Mouse (Mus musculus): ENCODE measurements at regions not wholly inside any gene's neighbourhood (a gene's known extent, or its start where the extent isn't known, plus 50 kb on each side); places are given as distances from the start of the nearest gene placed in this dataset.
A peak's percentile ranks its signal among the peaks of the same experiment; 100 is the strongest.

- intact Hi-C loops (cut with DNase I) = loop anchor here (10.0 kb wide), 1 partner anchor 617 kb away; no protein-coding TSS in a partner anchor
- DNase-seq (ENCODE audit: low spot score) = no peak
Measured at GRCm38 (mm10) chr16:77537351-77537750, 64.5 kb downstream of the Gm11146 start.

- intact Hi-C loops (cut with DNase I) = loop anchor here (10.0 kb wide), 1 partner anchor 618 kb away; no protein-coding TSS in a partner anchor
- no peak for DNase-seq (ENCODE audit: low spot score)
Measured at GRCm38 (mm10) chr16:77536746-77537145, 65.1 kb downstream of the Gm11146 start.

- intact Hi-C loops (cut with DNase I) = loop anchor here (10.0 kb wide), 1 partner anchor 618 kb away; no protein-coding TSS in a partner anchor
- no peak for DNase-seq (ENCODE audit: low spot score)
Measured at GRCm38 (mm10) chr16:77536314-77536713, 65.6 kb downstream of the Gm11146 start.

GRCm38 (mm10) chr16:77535021-77535420 lies 66.9 kb downstream of the Gm11146 start:
- intact Hi-C loops (cut with DNase I) = loop anchor here (10.0 kb wide), 1 partner anchor 620 kb away; no protein-coding TSS in a partner anchor
- DNase-seq (ENCODE audit: low spot score) = no peak

- intact Hi-C loops (cut with DNase I) = loop anchor here (10.0 kb wide), 1 partner anchor 623 kb away; no protein-coding TSS in a partner anchor
- no peak for DNase-seq (ENCODE audit: low spot score)
Measured at GRCm38 (mm10) chr16:77531596-77531995, 70.3 kb downstream of the Gm11146 start.

GRCm38 (mm10) chr16:77527951-77528350 lies 73.9 kb downstream of the Gm11146 start:
- intact Hi-C loops (cut with DNase I) = no loop called here

GRCm38 (mm10) chr16:77514606-77515005 lies 87.3 kb downstream of the Gm11146 start:
- intact Hi-C loops (cut with DNase I) = no loop called here
- no peak for DNase-seq (ENCODE audit: low spot score)

More at GRCm38 (mm10) chr16:77527951-77528350, 73.9 kb downstream of the Gm11146 start:
- DNase-seq (ENCODE audit: low spot score) = no peak

GRCm38 (mm10) chr16:77503556-77503955 lies 98.3 kb downstream of the Gm11146 start:
- no peak for DNase-seq (ENCODE audit: low spot score)
- intact Hi-C loops (cut with DNase I) = loop anchor here (5.0 to 10.0 kb wide), 3 partner anchors 61 to 486 kb away; no protein-coding TSS in a partner anchor

GRCm38 (mm10) chr16:77502916-77503315 lies 99.0 kb downstream of the Gm11146 start:
- no peak for DNase-seq (ENCODE audit: low spot score)
- intact Hi-C loops (cut with DNase I) = loop anchor here (5.0 to 10.0 kb wide), 3 partner anchors 61 to 486 kb away; no protein-coding TSS in a partner anchor

- intact Hi-C loops (cut with DNase I) = loop anchor here (5.0 to 10.0 kb wide), 3 partner anchors 60 to 485 kb away; no protein-coding TSS in a partner anchor
Measured at GRCm38 (mm10) chr16:77502026-77502425, 99.9 kb downstream of the Gm11146 start.

GRCm38 (mm10) chr16:77500981-77501380 lies 100.9 kb downstream of the Gm11146 start:
- intact Hi-C loops (cut with DNase I) = loop anchor here (2.0 to 10.0 kb wide), 5 partner anchors 59 to 484 kb away; no protein-coding TSS in a partner anchor
- no peak for DNase-seq (ENCODE audit: low spot score)

More at GRCm38 (mm10) chr16:77502026-77502425, 99.9 kb downstream of the Gm11146 start:
- DNase-seq (ENCODE audit: low spot score) = no peak

GRCm38 (mm10) chr16:77500413-77500812 lies 101.5 kb downstream of the Gm11146 start:
- intact Hi-C loops (cut with DNase I) = loop anchor here (2.0 to 10.0 kb wide), 5 partner anchors 58 to 483 kb away; no protein-coding TSS in a partner anchor
- DNase-seq (ENCODE audit: low spot score) = peak; percentile 17

GRCm38 (mm10) chr16:77499537-77500301 lies 102.2 kb downstream of the Gm11146 start:
- peak; percentile 80 for DNase-seq (ENCODE audit: low spot score)
- intact Hi-C loops (cut with DNase I) = loop anchor here (2.0 to 10.0 kb wide), 5 partner anchors 57 to 482 kb away; no protein-coding TSS in a partner anchor

- intact Hi-C loops (cut with DNase I) = no loop called here
- no peak for DNase-seq (ENCODE audit: low spot score)
Measured at GRCm38 (mm10) chr16:77495310-77495709, 106.6 kb downstream of the Gm11146 start.

GRCm38 (mm10) chr16:77494042-77494441 lies 107.9 kb downstream of the Gm11146 start:
- intact Hi-C loops (cut with DNase I) = no loop called here
- no peak for DNase-seq (ENCODE audit: low spot score)

GRCm38 (mm10) chr16:77488155-77488554 lies 113.7 kb downstream of the Gm11146 start:
- no peak for DNase-seq (ENCODE audit: low spot score)
- intact Hi-C loops (cut with DNase I) = no loop called here

- intact Hi-C loops (cut with DNase I) = no loop called here
- no peak for DNase-seq (ENCODE audit: low spot score)
Measured at GRCm38 (mm10) chr16:77479812-77480211, 122.1 kb downstream of the Gm11146 start.

GRCm38 (mm10) chr16:77471868-77472267 lies 130.0 kb downstream of the Gm11146 start:
- intact Hi-C loops (cut with DNase I) = no loop called here
- DNase-seq (ENCODE audit: low spot score) = no peak

GRCm38 (mm10) chr16:77469903-77470302 lies 132.0 kb downstream of the Gm11146 start:
- no peak for DNase-seq (ENCODE audit: low spot score)
- intact Hi-C loops (cut with DNase I) = no loop called here

GRCm38 (mm10) chr16:77469328-77469875 lies 132.5 kb downstream of the Gm11146 start:
- intact Hi-C loops (cut with DNase I) = no loop called here
- no peak for DNase-seq (ENCODE audit: low spot score)

GRCm38 (mm10) chr16:77467216-77467615 lies 134.7 kb downstream of the Gm11146 start:
- intact Hi-C loops (cut with DNase I) = no loop called here
- no peak for DNase-seq (ENCODE audit: low spot score)
